Mouse (Mus musculus) cerebellum, postnatal 36 days (tissue): Measurements from ENCODE around the gene Lrrc32.

Experiments
- DNase-seq, 2 experiments: peaks; one replicate each; pipeline ENCODE4 v3.0.0; 2021 to 2022; ENCODE audit warnings: mixed read lengths in 2 of 2

Gene Lrrc32

GRCm38 (mm10) chr7:98522576-98522975 is 33.5 kb downstream of the Lrrc32 start:
- DNase-seq: no peak

DNA sequence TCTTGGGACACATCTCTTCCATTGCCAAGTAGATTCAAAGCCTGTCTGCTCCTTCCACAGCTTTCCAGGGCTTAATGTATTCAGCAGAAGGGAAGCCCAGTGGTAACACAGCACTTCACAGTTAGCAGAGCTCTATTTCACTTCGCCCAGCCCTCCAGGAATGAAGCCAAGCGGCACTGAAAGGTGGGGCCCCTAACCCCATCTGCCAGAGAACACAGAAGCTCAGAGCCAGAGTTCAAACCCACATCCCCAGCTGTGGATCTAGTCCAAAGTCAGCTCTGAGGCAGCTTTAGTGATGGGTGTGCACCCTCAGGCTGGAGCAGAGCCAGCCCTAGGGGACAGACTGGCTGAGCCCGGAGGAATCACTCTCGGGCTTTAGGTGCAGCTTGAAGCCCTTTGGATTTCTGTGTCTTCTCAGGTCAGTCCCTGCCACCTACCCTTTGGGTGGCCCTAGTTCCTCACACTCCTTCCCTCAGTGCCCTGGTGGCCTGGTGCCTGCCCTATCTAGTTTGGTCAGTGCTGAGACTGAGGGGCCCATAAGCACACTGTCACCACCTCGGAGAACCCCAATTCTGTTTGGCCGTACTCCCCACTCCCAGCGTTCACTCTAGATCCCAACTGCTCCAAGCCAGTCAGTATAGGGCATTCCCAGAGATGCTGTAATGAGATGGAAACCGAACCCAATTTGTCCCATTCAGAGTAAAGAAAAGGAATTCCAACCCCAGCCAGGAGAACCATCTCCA is 34.2 kb downstream of the Lrrc32 start:
- DNase-seq: no peak

- no peak for DNase-seq
Observed at GRCm38 (mm10) chr7:98523813-98524361, 34.8 kb downstream of the Lrrc32 start.

DNA sequence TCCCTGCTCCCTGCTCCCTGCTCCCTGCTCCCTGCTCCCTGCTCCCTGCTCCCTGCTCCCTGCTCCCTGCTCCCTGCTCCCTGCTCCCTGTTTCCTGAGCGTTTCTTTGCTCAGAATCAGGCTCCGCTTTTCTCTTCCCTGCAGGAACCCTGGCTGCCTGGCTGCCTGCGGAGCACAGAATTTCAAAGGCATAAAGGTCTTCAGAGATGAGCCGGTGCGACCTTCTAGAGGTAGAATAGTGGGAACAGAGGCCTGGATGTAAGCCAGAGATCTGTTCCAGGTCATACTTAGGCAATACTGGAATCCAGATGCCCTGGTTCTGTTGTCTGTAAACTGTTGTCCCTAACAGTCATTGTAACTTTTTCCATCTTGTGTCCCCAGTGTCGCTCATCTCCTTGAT is 35.3 kb downstream of the Lrrc32 start:
- DNase-seq: no peak

DNA sequence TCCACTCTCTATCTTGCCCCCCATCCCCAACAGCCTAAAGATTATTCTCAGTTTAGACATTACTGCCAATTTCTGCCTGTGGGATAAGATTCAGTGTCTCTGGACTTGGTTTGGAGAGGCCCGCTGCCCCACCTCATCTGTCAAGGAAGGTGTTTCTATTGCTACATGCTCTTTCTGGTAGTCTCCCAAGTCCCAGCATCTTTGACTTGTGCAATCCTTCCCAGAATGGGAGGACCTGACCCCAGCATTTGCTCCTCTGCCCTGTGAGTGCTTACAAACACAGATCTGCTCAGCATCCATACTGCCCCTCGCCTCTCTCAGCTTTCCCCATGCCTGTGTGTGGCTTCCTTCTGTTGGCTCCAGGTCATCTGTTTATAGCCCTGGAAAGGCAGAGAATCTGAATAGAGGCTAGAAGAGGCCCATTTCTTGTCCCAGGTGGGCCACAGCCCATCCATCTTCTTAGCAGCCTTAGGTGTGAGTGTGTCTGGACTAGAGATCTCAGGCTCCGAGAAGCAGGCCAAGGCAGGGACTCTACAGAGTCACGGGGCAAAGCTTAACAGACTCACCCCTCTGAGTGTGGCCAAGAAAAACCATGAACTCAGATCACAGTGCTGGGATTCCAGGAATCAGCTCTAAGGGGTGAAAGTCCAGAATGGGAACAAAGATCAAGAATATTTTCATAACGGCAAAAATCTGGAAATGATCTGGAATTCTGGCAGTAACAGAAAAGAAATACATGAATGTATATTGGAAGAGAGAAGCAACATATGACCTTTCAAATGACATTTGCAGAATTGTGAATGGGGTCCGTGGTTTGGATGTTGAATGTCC is 36.0 kb downstream of the Lrrc32 start:
- DNase-seq: no peak

DNA sequence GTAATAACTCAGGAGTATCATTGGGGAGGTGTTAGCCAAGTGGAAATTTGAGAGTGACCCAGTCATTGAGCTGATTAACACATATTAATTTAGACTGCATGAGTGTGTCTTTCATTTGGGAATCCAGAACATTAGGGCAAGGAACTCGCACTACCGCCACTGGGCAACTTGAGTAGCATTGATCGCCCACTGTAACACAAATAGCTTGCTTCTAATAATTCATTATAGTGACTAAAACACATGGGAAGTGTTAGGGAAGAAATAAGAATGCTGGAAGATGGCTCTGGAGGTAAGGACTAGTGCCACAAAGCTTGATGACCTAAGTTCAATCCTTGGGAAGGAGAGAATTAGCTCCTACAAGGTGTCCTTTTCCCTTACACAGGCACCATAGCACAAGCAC is 38.0 kb downstream of the Lrrc32 start:
- no peak for DNase-seq

DNA sequence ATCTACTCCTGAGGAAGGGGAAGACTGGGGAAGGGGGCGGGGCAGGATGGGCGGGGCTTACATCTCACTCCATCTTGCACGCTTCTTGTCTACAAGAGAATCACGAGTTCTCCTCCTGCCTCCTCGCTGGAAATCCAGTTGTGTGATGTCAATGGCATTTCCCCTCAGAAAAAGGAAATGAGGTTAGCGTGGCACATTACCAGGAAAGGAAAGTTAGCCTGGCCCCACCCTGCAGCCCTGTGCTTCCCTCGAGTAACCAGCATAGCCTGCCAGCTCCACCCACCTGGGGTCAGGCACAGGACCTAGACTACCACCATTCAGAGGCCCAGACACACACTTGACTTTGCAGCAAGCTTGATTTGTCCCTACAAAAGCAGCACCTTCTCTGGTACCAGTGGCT is 42.5 kb downstream of the Lrrc32 start:
- DNase-seq: no peak

DNA sequence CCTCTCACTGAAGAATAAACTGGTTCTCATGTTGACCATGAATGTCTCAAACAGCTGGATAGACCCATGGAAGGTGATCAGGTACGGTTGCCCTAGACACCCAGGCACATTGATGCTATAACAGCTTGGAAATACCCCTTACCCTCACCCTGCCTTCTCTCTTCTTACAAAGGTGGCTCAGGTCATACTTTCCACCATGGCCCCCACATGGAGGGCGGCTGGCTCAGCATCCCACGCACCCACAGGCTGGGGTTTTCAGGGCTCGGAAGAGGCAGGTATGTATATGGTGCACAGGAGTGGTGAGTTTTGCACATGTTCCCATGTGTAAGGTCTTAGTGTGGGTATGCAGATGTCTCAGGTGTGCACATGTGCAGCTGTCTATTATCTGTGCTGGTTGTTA is 43.9 kb downstream of the Lrrc32 start:
- DNase-seq: no peak

DNA sequence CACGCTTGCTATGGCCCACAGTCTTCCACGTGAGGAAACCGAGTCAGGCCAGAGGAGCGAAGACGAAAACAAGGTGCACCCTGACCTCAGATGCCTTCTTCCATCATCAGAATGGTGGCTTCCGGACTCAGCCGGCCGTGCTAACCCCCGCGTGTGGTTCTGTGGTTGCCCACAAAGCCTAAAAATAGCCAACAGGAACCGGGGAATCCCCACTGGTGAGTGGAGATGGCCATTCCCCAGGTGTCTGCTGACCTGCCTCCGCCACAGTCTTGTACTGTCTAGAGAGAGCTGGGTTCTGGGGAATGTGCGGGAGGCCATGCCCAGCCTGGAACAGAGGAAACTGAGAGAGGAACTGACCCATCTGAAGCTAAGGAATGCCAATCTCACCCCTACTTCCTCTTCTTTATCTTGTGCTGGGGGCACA is 45.4 kb downstream of the Lrrc32 start:
- DNase-seq: no peak

GRCm38 (mm10) chr7:98535191-98535590 is 46.1 kb downstream of the Lrrc32 start:
- no peak for DNase-seq

GRCm38 (mm10) chr7:98535882-98536281 is 46.8 kb downstream of the Lrrc32 start:
- DNase-seq: no peak

DNA sequence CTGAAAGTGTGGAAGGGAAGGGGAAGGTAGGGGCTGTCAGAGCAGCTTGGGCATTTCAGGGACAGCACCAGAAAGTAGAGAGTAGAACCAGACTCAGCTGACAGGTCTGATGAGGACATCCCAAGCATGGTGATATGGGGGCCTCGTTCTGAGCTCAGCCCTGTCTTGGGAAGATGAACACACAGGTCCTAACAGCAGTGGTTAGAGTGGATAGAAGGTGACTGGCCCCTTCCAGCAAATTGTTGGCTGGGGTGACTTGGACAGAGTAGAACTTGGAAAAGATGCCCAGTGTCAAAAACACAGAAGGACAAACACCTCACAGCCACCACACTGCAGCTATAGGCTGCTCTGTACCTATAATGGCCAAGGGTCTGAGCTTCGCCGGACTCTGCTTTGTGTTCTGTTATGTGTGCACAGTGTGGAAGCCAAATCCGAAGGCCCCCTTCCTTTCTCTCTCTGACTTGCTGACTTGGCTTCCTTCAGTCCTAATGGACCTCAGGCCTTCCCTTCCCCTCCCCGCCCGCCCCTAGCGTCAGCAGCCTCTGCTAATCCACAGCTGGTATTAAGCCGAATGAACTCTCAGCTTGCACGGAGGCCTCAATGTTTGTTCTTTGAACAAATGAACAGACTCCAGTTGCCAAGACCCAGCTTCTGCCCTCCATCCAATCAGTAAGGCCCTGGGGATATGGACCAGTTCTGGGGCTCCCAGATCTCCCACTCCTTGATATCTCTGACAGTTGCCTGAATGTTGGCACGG is 48.3 kb downstream of the Lrrc32 start:
- DNase-seq: no peak

DNA sequence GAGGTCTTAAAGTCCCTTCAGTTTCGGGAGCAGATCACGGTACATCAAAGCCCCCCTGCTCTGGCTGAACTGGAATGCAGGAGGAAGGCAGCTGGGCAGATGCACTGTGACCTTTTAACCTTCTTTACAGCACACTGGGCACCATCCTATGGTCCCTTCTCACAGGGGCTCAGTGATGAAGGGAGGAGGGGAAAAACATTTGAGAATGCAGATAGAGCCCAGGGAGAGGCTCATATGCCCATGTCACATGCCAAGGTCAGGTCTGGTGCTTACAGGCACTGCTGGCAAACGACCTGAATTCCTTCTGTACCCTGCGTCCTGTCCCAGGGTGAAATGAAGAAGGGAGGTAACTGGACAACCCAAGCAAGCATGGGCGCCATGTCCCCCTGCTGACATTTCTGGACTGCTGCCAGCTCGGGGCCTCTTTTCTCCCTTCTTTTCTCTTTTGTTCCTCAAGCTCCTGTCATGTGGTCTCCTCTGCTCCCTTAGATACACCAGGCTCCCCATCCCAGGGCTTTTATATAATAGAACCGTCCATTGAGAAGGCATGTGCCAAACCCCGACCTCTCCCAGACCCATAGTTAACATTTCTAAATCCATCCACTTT is 49.0 kb downstream of the Lrrc32 start:
- no peak for DNase-seq

DNA sequence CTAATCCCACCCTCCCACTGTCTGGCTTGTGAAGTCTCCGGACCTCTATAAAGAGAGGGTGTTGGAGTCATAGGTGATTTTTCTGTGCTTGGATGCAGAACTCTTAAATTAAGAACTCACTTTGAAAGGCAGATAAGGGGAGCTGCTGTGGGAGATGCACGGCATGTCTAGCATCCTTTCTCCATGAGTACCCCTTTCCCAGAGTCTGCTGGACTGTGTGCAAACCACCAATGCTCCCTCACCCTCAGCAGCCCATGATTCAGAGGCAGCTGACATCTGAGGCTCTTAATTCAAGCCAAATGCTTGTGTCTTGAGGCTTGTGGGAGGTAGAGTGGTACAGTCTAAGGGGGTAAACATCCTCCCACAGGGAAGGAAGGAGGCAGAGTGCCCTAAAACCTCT is 51.8 kb downstream of the Lrrc32 start:
- no peak for DNase-seq

DNA sequence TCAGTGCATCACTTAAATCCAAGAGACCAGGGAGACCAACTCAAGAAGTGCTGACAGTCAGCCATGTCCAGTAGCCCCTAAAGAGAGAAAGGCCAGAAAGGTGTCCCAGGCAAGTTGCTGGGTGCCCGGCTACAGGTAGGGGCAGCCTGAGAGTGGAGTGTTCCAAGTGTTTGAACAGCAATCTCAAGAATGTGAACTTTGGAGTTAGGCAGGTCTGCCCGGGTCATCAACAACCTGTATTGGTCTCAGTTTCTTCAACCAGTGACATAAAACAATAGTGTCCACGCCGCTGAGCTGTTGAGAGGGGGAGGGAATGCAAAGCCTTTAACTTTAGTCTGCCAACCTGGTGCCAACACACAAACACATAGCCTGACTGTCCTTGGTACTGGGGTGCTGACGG is 52.5 kb downstream of the Lrrc32 start:
- DNase-seq: no peak

GRCm38 (mm10) chr7:98542267-98542666 is 53.2 kb downstream of the Lrrc32 start:
- no peak for DNase-seq

DNA sequence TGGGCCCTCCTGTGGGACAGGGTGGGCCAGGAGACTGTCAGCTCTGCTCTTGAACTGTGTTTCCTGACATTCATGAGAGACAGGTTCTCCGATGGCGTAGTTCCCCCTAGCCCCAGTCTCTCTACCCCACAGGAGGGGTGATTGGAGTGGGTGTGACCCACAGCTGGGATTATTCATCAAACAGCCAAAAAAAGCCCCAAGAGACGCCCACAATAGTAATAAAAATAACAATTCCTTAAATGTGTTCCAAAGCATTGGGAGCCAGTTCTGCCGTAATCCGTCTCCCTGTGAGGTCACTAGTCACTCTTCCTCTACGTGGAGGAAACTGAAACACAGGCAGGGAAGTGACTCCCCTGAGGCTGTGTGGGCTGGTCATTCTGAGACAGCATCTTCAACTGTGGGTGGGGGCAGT is 53.7 kb downstream of the Lrrc32 start:
- DNase-seq: no peak

DNA sequence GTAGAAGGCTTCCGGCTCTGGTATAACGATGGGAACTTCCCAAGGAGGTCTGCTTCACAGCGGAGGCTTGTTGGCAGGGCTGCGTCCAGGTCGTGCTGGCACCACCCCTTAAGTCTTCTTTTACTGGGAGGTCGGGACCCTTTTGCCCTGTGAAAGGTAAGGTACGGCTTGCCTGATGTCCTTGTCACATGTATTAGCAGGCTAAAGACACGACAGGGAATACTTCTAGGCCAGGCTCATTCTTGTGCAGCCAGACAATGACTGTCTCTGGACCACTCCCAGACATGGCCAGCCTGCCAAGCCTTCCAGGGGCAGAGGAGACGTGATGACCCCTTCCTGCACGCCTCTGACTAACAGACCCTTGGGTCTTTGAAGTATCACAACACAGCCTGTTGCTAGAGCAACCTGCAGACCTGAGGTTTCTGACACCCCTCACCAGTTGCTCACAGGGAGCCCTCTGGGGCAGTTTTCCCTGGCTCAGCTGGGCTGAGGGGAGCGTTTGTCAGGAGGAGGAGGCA is 54.8 kb downstream of the Lrrc32 start:
- no peak for DNase-seq

- no peak for DNase-seq
Observed at GRCm38 (mm10) chr7:98544556-98544955, 55.5 kb downstream of the Lrrc32 start.

DNA sequence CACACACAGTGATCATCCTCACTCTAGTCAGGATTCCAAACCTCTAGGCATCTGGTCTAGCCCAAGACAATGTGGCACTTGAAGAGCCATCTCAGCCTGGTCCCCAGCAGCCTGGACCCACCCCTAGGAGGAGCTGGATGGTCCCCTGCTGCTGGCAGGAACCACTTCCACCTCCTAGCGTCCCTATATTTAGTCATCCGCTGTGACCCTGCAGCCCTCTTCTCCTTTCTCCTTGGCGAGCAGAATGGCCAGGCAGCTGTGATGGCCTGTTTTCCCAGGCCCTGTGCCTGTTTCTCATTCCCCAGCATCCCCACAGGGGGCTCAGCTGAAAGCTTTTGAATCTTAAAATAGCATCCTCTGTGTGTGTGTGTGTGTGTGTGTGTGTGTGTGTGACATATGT is 59.8 kb downstream of the Lrrc32 start:
- no peak for DNase-seq

GRCm38 (mm10) chr7:98550596-98550995 is 61.5 kb downstream of the Lrrc32 start:
- no peak for DNase-seq

- no peak for DNase-seq
Observed at GRCm38 (mm10) chr7:98551041-98551440, 62.0 kb downstream of the Lrrc32 start.
